Mouse (Mus musculus) MEL (cell line): ENCODE measurements around the gene Map2k1. TPM values are rescaled to one million over a fixed set of nuclear protein-coding genes. Genes with fewer than 3 reads are reported as not detected.

Source experiments
- DNase-seq: peaks from one replicate; pipeline ENCODE4 v3.0.0; 2011; ENCODE audit warnings: low read depth, low spot score
- H3K27ac ChIP-seq: 2 replicates; pipeline ENCODE4 v1.5.1; 2012; ENCODE audit warnings: low read depth, mild to moderate bottlenecking, control low read depth, low read length, moderate library complexity; ENCODE audit not compliant: control insufficient read depth
- H3K27me3 ChIP-seq, 2 experiments: fragments of 150-350 bp in 1 of 2; sonication (generic) in 1 of 2; 2 replicates each; pipeline ENCODE4 v1.6.1; 2012; ENCODE audit warnings: low read length in 2 of 2, mild to moderate bottlenecking in 2 of 2, improper control_type of control experiment in 1 of 2, moderate library complexity in 1 of 2; ENCODE audit not compliant: insufficient read depth in 2 of 2, control insufficient read depth in 1 of 2
- H3K36me3 ChIP-seq, 2 experiments: 2 replicates each; pipeline ENCODE4 v1.6.1; 2012 to 2014; ENCODE audit warnings: low read length in 2 of 2, improper control_type of control experiment in 1 of 2, inconsistent platforms in 1 of 2, mild to moderate bottlenecking in 1 of 2; ENCODE audit not compliant: insufficient read depth in 2 of 2, control insufficient read depth in 1 of 2
- H3K4me1 ChIP-seq, 2 experiments: fragments of 150-350 bp in 1 of 2; sonication (generic) in 1 of 2; 2 replicates each; pipeline ENCODE4 v1.6.1; 2012; ENCODE audit warnings: low read length in 2 of 2, improper control_type of control experiment in 1 of 2, mild to moderate bottlenecking in 1 of 2; ENCODE audit not compliant: insufficient read depth in 2 of 2, control insufficient read depth in 1 of 2
- H3K4me3 ChIP-seq, 2 experiments: fragments of 150-350 bp in 1 of 2; sonication (generic) in 1 of 2; 2 replicates each; pipeline ENCODE4 v1.5.1; 2012; ENCODE audit warnings: low read depth in 2 of 2, low read length in 2 of 2, mild to moderate bottlenecking in 2 of 2, moderate library complexity in 2 of 2, control low read depth in 1 of 2, improper control_type of control experiment in 1 of 2; ENCODE audit not compliant: control insufficient read depth in 1 of 2, insufficient read depth in 1 of 2
- H3K79me2 ChIP-seq: 2 replicates; pipeline ENCODE4 v1.6.1; 2012; ENCODE audit warnings: mild to moderate bottlenecking, low read length, moderate library complexity; ENCODE audit not compliant: control insufficient read depth, poor library complexity, insufficient read depth
- H3K9ac ChIP-seq: 2 replicates; pipeline ENCODE4 v1.6.1; 2012; ENCODE audit warnings: low read depth, mild to moderate bottlenecking, control low read depth, low read length, moderate library complexity; ENCODE audit not compliant: control insufficient read depth, poor library complexity, severe bottlenecking
- H3K9me3 ChIP-seq: fragments of 150-350 bp; sonication (generic); replicated peaks from 2 replicates; pipeline ENCODE4 v1.6.1; 2012; ENCODE audit warnings: mild to moderate bottlenecking, low read length, improper control_type of control experiment, moderate library complexity; ENCODE audit not compliant: insufficient read depth
- CHD1 ChIP-seq: IDR thresholded peaks from 2 replicates; pipeline ENCODE4 v1.6.1; 2012; ENCODE audit warnings: low read depth, mild to moderate bottlenecking, inconsistent platforms, low read length, improper control_type of control experiment
- CHD2 ChIP-seq: IDR thresholded peaks from 2 replicates; pipeline ENCODE4 v1.6.1; 2011; ENCODE audit warnings: low read length, improper control_type of control experiment
- E2F4 ChIP-seq: IDR thresholded peaks from 2 replicates; pipeline ENCODE4 v1.6.1; 2011; ENCODE audit warnings: low read depth, low read length, improper control_type of control experiment, borderline replicate concordance
- EP300 ChIP-seq, 2 experiments: IDR thresholded peaks; 2 replicates each; pipeline ENCODE4 v1.6.1; 2011; ENCODE audit warnings: improper control_type of control experiment in 2 of 2, low read length in 2 of 2, low read depth in 1 of 2, mild to moderate bottlenecking in 1 of 2
- ETS1 ChIP-seq: IDR thresholded peaks from 2 replicates; pipeline ENCODE4 v1.6.1; 2012; ENCODE audit warnings: low read depth, mild to moderate bottlenecking, inconsistent platforms, low read length, improper control_type of control experiment, moderate library complexity
- GATA1 ChIP-seq: IDR thresholded peaks from 2 replicates; pipeline ENCODE4 v1.6.1; 2011; ENCODE audit warnings: low read depth, low read length, improper control_type of control experiment
- HCFC1 ChIP-seq: IDR thresholded peaks from 2 replicates; pipeline ENCODE4 v1.6.1; 2012; ENCODE audit warnings: low read depth, mild to moderate bottlenecking, inconsistent platforms, low read length, improper control_type of control experiment, moderate library complexity
- KAT2A ChIP-seq: conservative IDR thresholded peaks from 2 replicates; pipeline ENCODE4 v1.6.1; 2012; ENCODE audit warnings: low read depth, low read length, improper control_type of control experiment, inconsistent platforms
- MAFK ChIP-seq: IDR thresholded peaks from 2 replicates; pipeline ENCODE4 v1.6.1; 2011; ENCODE audit warnings: low read depth, mild to moderate bottlenecking, low read length, improper control_type of control experiment, borderline replicate concordance
- MAX ChIP-seq: IDR thresholded peaks from 2 replicates; pipeline ENCODE4 v1.6.1; 2011; ENCODE audit warnings: low read length, improper control_type of control experiment
- MAZ ChIP-seq: IDR thresholded peaks from 2 replicates; pipeline ENCODE4 v1.6.1; 2012; ENCODE audit warnings: low read depth, mild to moderate bottlenecking, inconsistent platforms, low read length, improper control_type of control experiment
- MEF2A ChIP-seq: IDR thresholded peaks from 2 replicates; pipeline ENCODE4 v1.6.1; 2014; ENCODE audit warnings: low read depth, mild to moderate bottlenecking, inconsistent platforms, low read length, improper control_type of control experiment; ENCODE audit not compliant: poor library complexity, insufficient replicate concordance, severe bottlenecking; ENCODE audit errors: extremely low read depth
- MXI1 ChIP-seq: IDR thresholded peaks from 2 replicates; pipeline ENCODE4 v1.6.1; 2011; ENCODE audit warnings: mild to moderate bottlenecking, low read depth, low read length, improper control_type of control experiment
- MYC ChIP-seq: IDR thresholded peaks from 2 replicates; pipeline ENCODE4 v1.6.1; 2011; ENCODE audit warnings: low read depth, mild to moderate bottlenecking, low read length, improper control_type of control experiment, moderate library complexity
- NELFE ChIP-seq: IDR thresholded peaks from 2 replicates; pipeline ENCODE4 v1.6.1; 2011; ENCODE audit warnings: low read depth, low read length, improper control_type of control experiment
- POLR2A ChIP-seq, 2 experiments: IDR thresholded peaks; 2 replicates each; pipeline ENCODE4 v1.6.1; 2011 to 2012; ENCODE audit warnings: low read length in 2 of 2, mild to moderate bottlenecking in 2 of 2, control low read depth in 1 of 2, improper control_type of control experiment in 1 of 2, low read depth in 1 of 2, moderate library complexity in 1 of 2; ENCODE audit not compliant: control insufficient read depth in 1 of 2, insufficient read depth in 1 of 2, poor library complexity in 1 of 2
- POLR2AphosphoS2 ChIP-seq: IDR thresholded peaks from 2 replicates; pipeline ENCODE4 v1.6.1; 2011; ENCODE audit warnings: low read length, improper control_type of control experiment
- SIN3A ChIP-seq: IDR thresholded peaks from 2 replicates; pipeline ENCODE4 v1.6.1; 2012; ENCODE audit warnings: low read length, improper control_type of control experiment, inconsistent platforms
- TBP ChIP-seq: IDR thresholded peaks from 2 replicates; pipeline ENCODE4 v1.8.0; 2011; ENCODE audit warnings: low read depth, low read length, improper control_type of control experiment
- TCF12 ChIP-seq: IDR thresholded peaks from 2 replicates; pipeline ENCODE4 v1.6.1; 2014; ENCODE audit warnings: low read depth, mild to moderate bottlenecking, inconsistent platforms, low read length, improper control_type of control experiment, moderate library complexity
- UBTF ChIP-seq: IDR thresholded peaks from 2 replicates; pipeline ENCODE4 v1.6.1; 2012; ENCODE audit warnings: low read depth, mild to moderate bottlenecking, inconsistent platforms, low read length, improper control_type of control experiment, moderate library complexity, borderline replicate concordance; ENCODE audit not compliant: insufficient read depth
- ZKSCAN1 ChIP-seq: IDR thresholded peaks from 2 replicates; pipeline ENCODE4 v1.6.1; 2012; ENCODE audit warnings: low read depth, mild to moderate bottlenecking, inconsistent platforms, low read length, improper control_type of control experiment, moderate library complexity
- ZMIZ1 ChIP-seq: IDR thresholded peaks from 2 replicates; pipeline ENCODE4 v1.6.1; 2012; ENCODE audit warnings: low read depth, mild to moderate bottlenecking, inconsistent platforms, low read length, improper control_type of control experiment, moderate library complexity
- ZNF384 ChIP-seq: IDR thresholded peaks from 2 replicates; pipeline ENCODE4 v1.6.1; 2012; ENCODE audit warnings: low read depth, mild to moderate bottlenecking, inconsistent platforms, low read length, improper control_type of control experiment
- polyA plus RNA-seq, 2 experiments: library from polyadenylated mRNA; stranded (reverse) in 1 of 2; unstranded in 1 of 2; fragments of >175 nt in 1 of 2; fragments of >200 nt in 1 of 2; gene quantifications; 2 replicates each; pipeline versions ENCODE4 v1.2.1 to v1.2.4; 2012; ENCODE audit warnings: low replicate concordance in 2 of 2, low read depth in 1 of 2; ENCODE audit not compliant: insufficient read length in 2 of 2, insufficient read depth in 1 of 2, missing spikeins in 1 of 2
- total RNA-seq: library from RNA; depleted of rRNA; stranded (reverse); fragments of 300-350 nt; gene quantifications from 2 replicates; pipeline ENCODE4 v1.2.3, GENCODE M21; 2012

Map2k1 gene
- total and polyA plus RNA-seq, 3 experiments: 29.2 to 48.0 TPM; not detected in 1

DNA sequence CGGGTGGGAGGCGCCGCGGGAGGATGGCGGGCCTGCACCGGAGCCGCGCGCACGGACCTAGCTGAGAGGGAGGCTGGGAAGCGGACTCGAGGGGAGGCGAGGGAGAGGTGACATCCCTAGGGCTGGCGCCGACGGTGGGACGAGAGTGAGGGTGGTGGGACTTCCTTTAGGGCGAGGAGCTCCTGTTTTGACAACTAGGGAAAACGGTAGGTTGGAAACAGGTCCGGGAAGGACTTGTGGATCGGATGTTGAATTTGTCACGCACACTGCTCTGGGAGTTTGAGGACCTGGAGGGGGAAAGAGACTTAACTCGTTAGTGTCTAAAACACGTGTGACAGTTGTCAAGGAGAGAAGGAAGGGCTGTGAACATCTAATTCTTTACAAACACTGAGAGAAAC lies 28.3 kb upstream of the Map2k1 start:
- Histone ChIP-seq H3K27me3 (no peaks in the 10 kb centered on the region), H3K79me2 (peaks cover 34% of the 10 kb centered on the region), H3K4me1 (peaks cover 3 to 11% of the 10 kb centered on the region in 2 experiments; a peak in 2 of 4 replicates), H3K27ac (peak overlapping the region; percentile 93), H3K36me3 (peaks cover 0 to 25% of the 10 kb centered on the region in 2 experiments; a peak in 3 of 4 replicates), H3K9ac (peak overlapping the region; percentile 99), H3K4me3 (peak overlapping the region; percentile 63 to 99), H3K9me3 (no peaks in the 10 kb centered on the region)
- peak; percentile 88 for TF ChIP-seq MYC
- TF ChIP-seq MAFK: no peak
- TF ChIP-seq SIN3A: peak; percentile 82
- peak; percentile 13; the same call in 1 of the 2 replicates for TF ChIP-seq ZMIZ1
- no peak for TF ChIP-seq POLR2AphosphoS2
- TF ChIP-seq UBTF: no peak
- TF ChIP-seq MXI1: peak; percentile 94
- 0 out of 2 replicates have a peak, but pooled peaks have one; percentile 33 for TF ChIP-seq TCF12
- no peak for TF ChIP-seq ETS1
- peak; percentile 89 for TF ChIP-seq MAX
- no peak for DNase-seq

DNA sequence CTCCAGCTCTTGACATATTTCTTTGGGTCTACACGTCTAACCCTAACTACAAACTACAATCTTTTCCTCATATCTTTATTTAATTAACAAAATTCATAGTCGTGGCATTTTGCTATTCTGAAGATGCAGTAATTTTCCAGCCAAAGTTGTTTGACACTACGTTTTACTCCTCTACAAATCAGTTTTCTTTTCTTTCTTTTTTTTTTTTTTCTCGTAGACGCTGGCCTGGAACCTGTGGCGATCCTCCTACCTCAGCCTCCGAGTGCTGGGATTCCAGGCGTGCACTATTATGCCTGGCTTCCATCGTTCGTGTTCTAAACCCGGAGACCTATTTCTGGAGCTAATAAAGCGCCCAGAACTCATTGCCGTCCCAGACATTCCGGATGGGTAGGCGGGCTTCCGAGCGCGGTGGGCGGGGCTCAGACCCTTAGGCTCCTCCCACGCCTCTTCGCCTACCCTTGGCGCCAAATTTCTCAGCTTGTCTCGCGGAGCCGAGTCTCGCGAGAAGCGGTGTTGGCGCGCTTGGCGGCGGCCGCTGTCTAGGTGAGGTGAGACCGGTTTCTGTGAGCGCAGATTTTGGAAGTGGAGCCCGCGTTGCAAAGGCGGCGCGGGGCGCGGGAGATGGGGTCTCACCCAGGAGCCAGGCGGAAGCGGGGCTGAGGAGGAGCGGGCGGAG lies 27.8 kb upstream of the Map2k1 start, which contains the start of gene Tipin:
TSS of gene Tipin (plus strand) at position 477 of the 676 bp plus-strand sequence.
- H3K9ac ChIP-seq: peak within 1 kb of the TSS; percentile 99
- DNase-seq: peak; percentile 96
- peak within 1 kb of the TSS; percentile 93 for H3K27ac ChIP-seq
- TF ChIP-seq HCFC1 (peak; percentile 73; the same call in 1 of the 2 replicates), TCF12 (no peak), E2F4 (peak; percentile 94), POLR2A (IDR thresholded peaks at IDR 0.05; ENCODE audit: control insufficient read depth in 1 of 2, insufficient read depth in 1 of 2, low read depth in 1 of 2, low read length in 2 of 2, poor library complexity in 1 of 2) (peak; percentile 92 to 95), ZMIZ1 (peak; percentile 87), NELFE (peak; percentile 93), MAZ (no peak), ZNF384 (peak; percentile 73), CHD1 (no peak), CHD2 (peak; percentile 94), KAT2A (no peak; the same call in 1 of the 2 replicates), MXI1 (no peak; the same call in 1 of the 2 replicates), TBP (peak; percentile 56), ZKSCAN1 (no peak), GATA1 (no peak), POLR2AphosphoS2 (peak; percentile 88; the same call in 1 of the 2 replicates), MEF2A (no peak), EP300 (IDR thresholded peaks at IDR 0.05; ENCODE audit: low read depth in 1 of 2, low read length in 2 of 2) (no peak), SIN3A (no peak; the same call in 1 of the 2 replicates), UBTF (no peak)
- H3K4me1 ChIP-seq: peaks cover 3 to 11% of the 10 kb centered on the region in 2 experiments; a peak in 2 of 4 replicates
- peaks cover 0 to 24% of the 10 kb centered on the region in 2 experiments; a peak in 3 of 4 replicates for H3K36me3 ChIP-seq
- peaks cover 33% of the 10 kb centered on the region for H3K79me2 ChIP-seq
- no peaks in the 10 kb centered on the region for H3K27me3 ChIP-seq
- peak within 1 kb of the TSS; percentile 63 to 99 for H3K4me3 ChIP-seq
- no peaks in the 10 kb centered on the region for H3K9me3 ChIP-seq
